Mouse (Mus musculus) spleen, adult 2 months (tissue): ENCODE data around the gene Cds1.

Experiments used
- CTCF ChIP-seq: fragments of 200-500 bp; IDR thresholded peaks from 2 replicates; pipeline ENCODE4 v1.5.1; 2011; ENCODE audit warnings: mild to moderate bottlenecking, inconsistent platforms; ENCODE audit not compliant: insufficient read depth, insufficient read length, insufficient replicate concordance; ENCODE audit errors: extremely low read depth
- POLR2A ChIP-seq: fragments of 200-500 bp; IDR thresholded peaks from 2 replicates; pipeline ENCODE4 v1.6.1; 2011; ENCODE audit warnings: low read depth, low read length, inconsistent platforms

GRCm38 (mm10) chr5:101833875-101834274 is 68.9 kb downstream of the Cds1 start:
- TF ChIP-seq CTCF (no peak), POLR2A (no peak)
